Mouse (Mus musculus) ES-E14 (cell line): ENCODE data around the gene Nedd4. TPM values are rescaled to one million over a fixed set of nuclear protein-coding genes. Genes with fewer than 3 reads are reported as not detected.

Source experiments
- DNase-seq: peaks from one replicate; pipeline ENCODE4 v3.0.0-alpha.2; 2013; ENCODE audit warnings: low read depth, low spot score
- H3K27ac ChIP-seq: 2 replicates; pipeline ENCODE4 v1.5.1; 2012; ENCODE audit warnings: low read depth, mild to moderate bottlenecking, low read length, moderate library complexity, mixed read lengths; ENCODE audit not compliant: poor library complexity, insufficient read depth, severe bottlenecking
- H3K36me3 ChIP-seq: 2 replicates; pipeline ENCODE4 v1.6.1; 2012; ENCODE audit warnings: mild to moderate bottlenecking, low read length, moderate library complexity, mixed read lengths; ENCODE audit not compliant: control insufficient read depth, poor library complexity, insufficient read depth, severe bottlenecking
- H3K4me1 ChIP-seq, 2 experiments: fragments of 150-350 bp in 1 of 2; sonication (generic) in 1 of 2; 2 replicates each; pipeline ENCODE4 v1.6.1; 2012; ENCODE audit warnings: low read length in 2 of 2, mild to moderate bottlenecking in 1 of 2, mixed read lengths in 1 of 2; ENCODE audit not compliant: control insufficient read depth in 2 of 2, insufficient read depth in 2 of 2, poor library complexity in 1 of 2
- H3K4me3 ChIP-seq, 2 experiments: fragments of 150-350 bp in 1 of 2; sonication (generic) in 1 of 2; 2 replicates each; pipeline ENCODE4 v1.5.1; 2012; ENCODE audit warnings: low read length in 2 of 2, low read depth in 1 of 2, mild to moderate bottlenecking in 1 of 2, mixed read lengths in 1 of 2; ENCODE audit not compliant: insufficient read depth in 1 of 2, poor library complexity in 1 of 2, severe bottlenecking in 1 of 2
- H3K9ac ChIP-seq: 2 replicates; pipeline ENCODE4 v1.6.1; 2012; ENCODE audit warnings: low read depth, mild to moderate bottlenecking, low read length, mixed read lengths; ENCODE audit not compliant: poor library complexity, insufficient read depth, severe bottlenecking
- H3K9me3 ChIP-seq: fragments of 150-350 bp; sonication (generic); 2 replicates; pipeline ENCODE4 v1.6.1; 2012; ENCODE audit warnings: low read depth, mild to moderate bottlenecking, low read length; ENCODE audit not compliant: control insufficient read depth, insufficient read depth
- CHD2 ChIP-seq: IDR thresholded peaks from 2 replicates; pipeline ENCODE4 v1.6.1; 2014; ENCODE audit warnings: mild to moderate bottlenecking, low read depth, low read length, inconsistent platforms
- HCFC1 ChIP-seq: IDR thresholded peaks from 2 replicates; pipeline ENCODE4 v1.6.1; 2012; ENCODE audit warnings: low read length, inconsistent platforms, borderline replicate concordance; ENCODE audit not compliant: insufficient read depth
- MAFK ChIP-seq: IDR thresholded peaks from 2 replicates; pipeline ENCODE4 v1.6.1; 2014; ENCODE audit warnings: mild to moderate bottlenecking, low read depth, low read length, inconsistent platforms; ENCODE audit not compliant: insufficient read depth
- ZC3H11A ChIP-seq: IDR thresholded peaks from 2 replicates; pipeline ENCODE4 v1.6.1; 2012; ENCODE audit warnings: low read depth, mild to moderate bottlenecking, inconsistent platforms, low read length, borderline replicate concordance
- ZNF384 ChIP-seq: IDR thresholded peaks from 2 replicates; pipeline ENCODE4 v1.6.1; 2012; ENCODE audit warnings: low read depth, low read length, inconsistent platforms
- in situ Hi-C, 2 experiments: fragments of 600-800 bp; cut with MboI; formaldehyde crosslinking; loops; one replicate each; pipeline ENCODE4 v1.15.1; 2025; ENCODE audit warnings: low sequenced_read_pairs in 2 of 2, inconsistent platforms in 1 of 2; ENCODE audit not compliant: unreplicated experiment in 2 of 2
- total RNA-seq: library from RNA; depleted of rRNA; stranded (reverse); fragments of 300-350 nt; gene quantifications from 2 replicates; pipeline ENCODE4 v1.2.3, GENCODE M21; 2012

The Nedd4 gene
- total RNA-seq, 1 experiment = 324 TPM

DNA sequence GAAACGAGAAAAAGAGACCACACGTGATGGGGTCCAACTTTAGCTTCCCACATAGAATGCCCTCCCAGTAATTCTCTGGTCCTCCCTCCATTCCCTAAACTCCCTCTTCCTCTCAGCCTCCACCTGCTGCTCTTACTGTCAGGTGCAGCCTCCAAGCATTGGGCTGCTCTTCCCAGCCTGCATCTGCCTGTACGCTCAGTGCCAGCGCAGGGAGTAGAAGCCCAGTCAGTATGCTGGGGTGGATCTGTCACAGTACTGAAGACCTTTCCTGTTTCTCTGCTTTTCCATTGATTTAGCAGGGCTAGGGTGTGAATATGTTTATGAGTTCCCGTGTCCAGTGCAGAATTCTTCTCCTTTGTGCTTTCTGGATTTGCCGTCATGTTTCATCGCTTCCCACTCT, 54.1 kb downstream of the Nedd4 start:
- H3K36me3 ChIP-seq = peaks cover 54% of the 10 kb centered on the region
- no peak for DNase-seq
- H3K4me3 ChIP-seq = no peak overlapping the region
- H3K9ac ChIP-seq = no peak overlapping the region
- H3K27ac ChIP-seq = no peak overlapping the region
- TF ChIP-seq ZC3H11A = no peak
- H3K4me1 ChIP-seq = no peaks in the 10 kb centered on the region; a peak in 1 of 4 replicates
- in situ Hi-C loops = no loop called here
- H3K9me3 ChIP-seq = no peaks in the 10 kb centered on the region

DNA sequence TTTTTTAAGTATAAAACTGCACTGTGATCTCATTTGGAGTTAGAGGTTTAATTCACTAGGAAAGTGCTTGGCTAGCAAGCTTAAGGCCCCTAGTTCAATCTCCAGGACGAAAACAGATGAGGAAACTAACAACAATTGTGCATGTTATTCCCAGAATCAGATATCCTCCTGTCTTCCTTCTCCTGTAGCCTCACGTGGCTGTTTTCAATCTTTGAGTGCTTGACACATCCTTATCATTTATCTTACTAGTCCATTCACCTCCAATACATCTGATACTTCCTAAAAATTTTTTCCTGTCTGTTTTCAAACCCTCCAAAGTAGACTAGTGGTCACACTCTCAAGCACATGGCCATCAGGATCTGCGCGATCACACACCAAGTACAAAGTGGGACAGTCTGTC, 57.0 kb downstream of the Nedd4 start:
- in situ Hi-C loops = no loop called here
- DNase-seq = no peak
- H3K36me3 ChIP-seq = peaks cover 59% of the 10 kb centered on the region
- H3K9ac ChIP-seq = no peak overlapping the region
- H3K27ac ChIP-seq = no peak overlapping the region
- no peaks in the 10 kb centered on the region for H3K9me3 ChIP-seq
- H3K4me3 ChIP-seq = no peak overlapping the region
- no peaks in the 10 kb centered on the region for H3K4me1 ChIP-seq
- TF ChIP-seq HCFC1 = no peak
- no peak for TF ChIP-seq ZC3H11A
- no peak for TF ChIP-seq CHD2
- TF ChIP-seq ZNF384 = no peak
- no peak for TF ChIP-seq MAFK

GRCm38 (mm10) chr9:72721221-72721620, 59.1 kb downstream of the Nedd4 start:
- Histone ChIP-seq H3K4me3 (no peak overlapping the region), H3K9ac (no peak overlapping the region), H3K36me3 (peaks cover 70% of the 10 kb centered on the region), H3K9me3 (no peaks in the 10 kb centered on the region), H3K4me1 (no peaks in the 10 kb centered on the region), H3K27ac (no peak overlapping the region)
- in situ Hi-C loops = no loop called here
- no peak for DNase-seq
- no peak for TF ChIP-seq HCFC1
- no peak for TF ChIP-seq CHD2
- TF ChIP-seq MAFK = no peak
- TF ChIP-seq ZC3H11A = no peak
- TF ChIP-seq ZNF384 = no peak

GRCm38 (mm10) chr9:72722622-72723021, 60.5 kb downstream of the Nedd4 start:
- Histone ChIP-seq H3K36me3 (peaks cover 73% of the 10 kb centered on the region), H3K4me1 (no peaks in the 10 kb centered on the region), H3K4me3 (no peak overlapping the region), H3K9me3 (no peaks in the 10 kb centered on the region), H3K9ac (no peak overlapping the region), H3K27ac (no peak overlapping the region)
- no peak for TF ChIP-seq MAFK
- TF ChIP-seq ZNF384 = no peak
- no peak for TF ChIP-seq CHD2
- no peak for TF ChIP-seq ZC3H11A
- no peak for TF ChIP-seq HCFC1
- no peak for DNase-seq
- in situ Hi-C loops = no loop called here

GRCm38 (mm10) chr9:72724491-72725221, 62.5 kb downstream of the Nedd4 start:
- in situ Hi-C loops = no loop called here
- H3K36me3 ChIP-seq = peaks cover 65% of the 10 kb centered on the region

More at GRCm38 (mm10) chr9:72724491-72725221, 62.5 kb downstream of the Nedd4 start:
- no peak for TF ChIP-seq CHD2
- no peak for TF ChIP-seq ZC3H11A
- no peak overlapping the region for H3K9ac ChIP-seq
- no peak for DNase-seq
- H3K4me1 ChIP-seq = no peaks in the 10 kb centered on the region
- no peak overlapping the region for H3K4me3 ChIP-seq
- H3K9me3 ChIP-seq = no peaks in the 10 kb centered on the region
- no peak overlapping the region for H3K27ac ChIP-seq
